Mouse (Mus musculus) heart, postnatal 0 days (tissue): ENCODE data around the gene Nup50. TPM values are rescaled to one million over a fixed set of nuclear protein-coding genes. Genes with fewer than 3 reads are reported as not detected.

ENCODE experiments used
- ATAC-seq: fragments of 200-750 bp; cut with Nextera tagmentation; 2 replicates; pipeline ENCODE4 v1.8.0; 2017; ENCODE audit warnings: low read depth, moderate number of reproducible peaks, moderate library complexity; ENCODE audit not compliant: insufficient read depth
- DNase-seq: peaks from one replicate; pipeline ENCODE4 v3.0.0-alpha.2; 2016; ENCODE audit warnings: low spot score
- H3K27ac ChIP-seq: fragments of 300-500 bp; sonication (generic); 2 replicates; pipeline ENCODE4 v1.5.1; 2014; ENCODE audit warnings: low read depth, mild to moderate bottlenecking
- H3K27me3 ChIP-seq: fragments of 300-500 bp; sonication (generic); 2 replicates; pipeline ENCODE4 v1.6.1; 2014; ENCODE audit warnings: low read length, mixed read lengths; ENCODE audit not compliant: control insufficient read depth, insufficient read depth
- H3K36me3 ChIP-seq: fragments of 300-500 bp; sonication (generic); replicated peaks from 2 replicates; pipeline ENCODE4 v1.6.1; 2014; ENCODE audit warnings: low read length, mixed read lengths; ENCODE audit not compliant: control insufficient read depth, insufficient read depth
- H3K4me1 ChIP-seq: fragments of 300-500 bp; sonication (generic); 2 replicates; pipeline ENCODE4 v1.6.1; 2014; ENCODE audit warnings: antibody characterized with exemption; ENCODE audit not compliant: control insufficient read depth, insufficient read depth
- H3K4me2 ChIP-seq: fragments of 300-500 bp; sonication (generic); 2 replicates; pipeline ENCODE4 v1.6.1; 2014; ENCODE audit warnings: low read depth, mild to moderate bottlenecking, low read length, moderate library complexity
- H3K4me3 ChIP-seq: fragments of 300-500 bp; sonication (generic); 2 replicates; pipeline ENCODE4 v1.5.1; 2014; ENCODE audit warnings: low read depth, low read length
- H3K9ac ChIP-seq: fragments of 300-500 bp; sonication (generic); replicated peaks from 2 replicates; pipeline ENCODE4 v1.6.1; 2014; ENCODE audit warnings: low read depth, low read length, mixed read lengths
- H3K9me3 ChIP-seq: fragments of 300-500 bp; sonication (generic); replicated peaks from 2 replicates; pipeline ENCODE4 v1.6.1; 2016; ENCODE audit warnings: low read length; ENCODE audit not compliant: control insufficient read depth
- CTCF ChIP-seq: IDR thresholded peaks from 2 replicates; pipeline ENCODE4 v1.5.1; 2016; ENCODE audit warnings: antibody characterized with exemption, control low read depth, low read depth
- EP300 ChIP-seq: IDR thresholded peaks from 2 replicates; pipeline ENCODE4 v1.6.1; 2016; ENCODE audit warnings: antibody characterized with exemption, low read depth
- WGBS: fragments of 180-500 bp; shearing (Covaris S2); extraction: QIAGEN DNeasy Blood & Tissue Kit; methylation state at CpG from one replicate; pipeline ENCODE4 v1.1.7; 2014; 5-methylcytosine and 5-hydroxymethylcytosine counted together
- polyA plus RNA-seq: library from polyadenylated mRNA; unstranded; fragments of >200 nt; fragmentation: Nextera tagmentation; extraction: Ambion mirVana; gene quantifications from 2 replicates; pipeline ENCODE4 v1.2.1, GENCODE M21; 2015
- total RNA-seq: library from RNA; depleted of rRNA; stranded (reverse); fragments of >200 nt; gene quantifications from 2 replicates; pipeline ENCODE4 v1.2.3, GENCODE M21; 2014; ENCODE audit warnings: low replicate concordance

The Nup50 gene
- total and polyA plus RNA-seq, 2 experiments from 2014 or later: 11.4 to 11.8 TPM

DNA sequence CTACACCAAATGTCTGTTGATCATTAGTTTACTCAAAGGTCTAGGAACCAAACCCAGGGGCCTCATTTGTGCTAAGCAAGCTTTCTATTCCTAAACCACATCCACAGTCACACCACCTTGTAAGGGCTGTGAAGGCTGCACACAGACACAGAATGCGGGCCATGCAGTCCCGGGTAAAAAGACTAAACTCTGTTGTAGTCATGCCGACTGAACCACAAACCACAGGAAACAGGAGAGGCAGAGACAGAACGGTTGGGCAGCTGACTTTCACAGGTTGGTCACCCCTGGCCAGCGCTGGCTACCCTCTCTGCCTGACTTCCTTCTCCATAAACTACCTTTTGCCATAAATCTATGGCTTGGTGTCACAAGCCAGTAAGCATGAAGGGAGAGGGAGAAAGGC, 41.6 kb downstream of the Nup50 start:
- ATAC-seq (no peak), DNase-seq (no peak)
- Histone ChIP-seq H3K9ac (no peak overlapping the region), H3K4me1 (no peaks in the 10 kb centered on the region), H3K27me3 (no peaks in the 10 kb centered on the region), H3K27ac (no peak overlapping the region), H3K4me2 (no peak overlapping the region), H3K9me3 (no peaks in the 10 kb centered on the region), H3K36me3 (no peaks in the 10 kb centered on the region), H3K4me3 (no peak overlapping the region)
- 72% methylated on average over 5 of the region's 5 CpGs for WGBS
- TF ChIP-seq CTCF (no peak), EP300 (no peak)

DNA sequence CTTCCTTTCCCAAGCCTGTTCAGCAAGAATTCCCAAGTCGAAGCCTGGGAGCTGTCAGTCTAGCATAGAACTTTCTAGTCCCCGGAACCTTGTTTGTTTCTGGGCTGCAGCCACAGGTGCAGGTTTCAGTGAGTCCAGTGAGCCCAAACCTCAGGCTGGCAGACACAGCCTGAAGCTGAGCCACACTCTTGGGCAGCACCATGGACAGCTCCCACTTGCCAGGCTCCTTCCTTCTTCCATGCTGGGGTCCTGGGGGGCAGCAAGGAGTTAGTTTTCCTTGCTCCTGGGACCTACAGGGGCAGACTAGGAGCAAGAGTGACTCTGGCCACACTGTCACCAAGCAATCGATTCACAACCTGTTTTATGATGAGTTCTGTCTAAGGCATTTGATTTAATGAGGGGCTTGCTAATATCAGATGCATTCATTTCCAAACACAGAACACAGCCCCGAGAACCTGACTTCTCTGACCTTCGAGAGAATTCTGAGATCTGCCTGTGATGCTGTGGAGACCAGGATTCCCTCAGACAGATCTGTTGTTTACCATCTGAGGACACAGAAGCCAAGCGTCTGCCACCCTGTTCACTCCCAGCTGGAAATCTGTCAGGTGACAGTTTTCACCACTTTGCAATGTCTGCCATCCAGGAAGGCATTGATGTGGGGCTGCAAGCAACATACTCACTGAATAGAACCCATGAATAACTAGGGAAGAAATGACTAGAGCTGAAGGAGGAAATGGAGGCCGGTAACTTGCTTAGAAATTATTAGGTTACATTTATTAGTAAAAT, 42.6 kb downstream of the Nup50 start:
- Histone ChIP-seq H3K9ac (no peak overlapping the region), H3K36me3 (no peaks in the 10 kb centered on the region), H3K9me3 (no peaks in the 10 kb centered on the region), H3K27ac (no peak overlapping the region), H3K4me2 (no peak overlapping the region), H3K4me1 (no peaks in the 10 kb centered on the region), H3K4me3 (no peak overlapping the region), H3K27me3 (no peaks in the 10 kb centered on the region)
- TF ChIP-seq CTCF: no peak
- no peak for TF ChIP-seq EP300
- DNase-seq: peak; percentile 29
- ATAC-seq: no peak
- 39% methylated on average over 7 of the region's 7 CpGs for WGBS

DNA sequence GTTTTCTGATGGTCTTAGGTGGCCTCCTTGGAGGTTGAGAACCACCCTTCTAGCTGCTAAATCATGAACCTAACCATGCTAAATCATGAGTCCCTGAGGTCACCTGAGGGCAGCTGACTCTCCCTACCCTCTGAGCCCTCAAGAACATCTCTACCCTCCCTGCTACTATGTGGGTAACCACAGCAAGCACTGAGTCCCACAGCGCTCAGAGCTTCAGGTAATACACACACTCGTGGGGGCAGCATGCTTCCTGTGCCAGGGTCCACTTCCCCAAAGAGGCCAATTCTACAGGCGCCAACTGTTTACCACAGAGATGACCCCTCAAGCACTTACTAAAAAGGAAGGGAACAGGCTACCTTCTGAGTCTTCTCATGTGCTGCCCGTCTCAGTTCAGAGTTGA, 45.3 kb downstream of the Nup50 start:
- WGBS: 82% methylated on average over 4 of the region's 4 CpGs
- no peak overlapping the region for H3K4me3 ChIP-seq
- H3K36me3 ChIP-seq: no peaks in the 10 kb centered on the region
- no peak for TF ChIP-seq CTCF
- TF ChIP-seq EP300: no peak
- no peaks in the 10 kb centered on the region for H3K9me3 ChIP-seq
- H3K9ac ChIP-seq: no peak overlapping the region
- DNase-seq (no peak), ATAC-seq (no peak)
- no peak overlapping the region for H3K4me2 ChIP-seq
- H3K27me3 ChIP-seq: no peaks in the 10 kb centered on the region
- H3K4me1 ChIP-seq: no peaks in the 10 kb centered on the region
- no peak overlapping the region for H3K27ac ChIP-seq

DNA sequence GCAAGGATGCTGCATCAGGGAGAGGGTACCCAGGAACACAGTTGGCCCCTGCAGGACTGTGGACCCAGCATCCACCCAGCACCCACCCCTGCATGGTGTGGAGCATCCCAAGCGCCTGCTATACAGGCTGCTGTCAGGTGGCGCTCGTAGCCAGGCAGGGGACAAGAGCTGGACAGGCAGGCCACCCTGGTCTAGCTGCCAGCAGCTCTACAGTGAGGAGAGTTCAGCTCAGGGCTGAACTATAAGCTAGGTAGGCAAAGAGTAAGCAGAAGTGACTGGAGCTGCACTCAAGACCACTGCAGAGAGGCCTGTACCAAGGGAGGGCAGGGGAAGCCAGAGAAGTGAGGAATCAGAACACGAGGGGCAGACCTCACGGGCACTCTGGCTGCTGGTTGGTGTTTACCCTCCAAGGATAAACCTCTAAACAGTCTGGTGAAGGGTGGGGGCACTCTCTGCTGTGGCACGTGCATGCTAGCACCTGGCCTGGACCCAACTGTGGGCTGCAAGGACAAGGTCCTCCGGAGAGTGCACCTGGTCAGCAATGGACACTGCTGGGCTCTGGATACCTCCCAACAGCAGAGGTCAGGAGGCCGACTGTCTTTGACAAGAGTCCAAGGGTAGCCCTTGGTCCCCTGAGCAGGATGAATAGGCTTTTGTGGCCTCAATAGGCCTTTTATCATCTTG, 49.8 kb downstream of the Nup50 start:
- TF ChIP-seq CTCF (no peak), EP300 (no peak)
- DNase-seq (no peak), ATAC-seq (no peak)
- H3K36me3 ChIP-seq: no peaks in the 10 kb centered on the region
- no peak overlapping the region for H3K9ac ChIP-seq
- H3K27me3 ChIP-seq: no peaks in the 10 kb centered on the region
- no peaks in the 10 kb centered on the region for H3K4me1 ChIP-seq
- no peak overlapping the region for H3K27ac ChIP-seq
- no peak overlapping the region for H3K4me2 ChIP-seq
- no peak overlapping the region for H3K4me3 ChIP-seq
- 72% methylated on average over 8 of the region's 8 CpGs for WGBS
- no peaks in the 10 kb centered on the region for H3K9me3 ChIP-seq

DNA sequence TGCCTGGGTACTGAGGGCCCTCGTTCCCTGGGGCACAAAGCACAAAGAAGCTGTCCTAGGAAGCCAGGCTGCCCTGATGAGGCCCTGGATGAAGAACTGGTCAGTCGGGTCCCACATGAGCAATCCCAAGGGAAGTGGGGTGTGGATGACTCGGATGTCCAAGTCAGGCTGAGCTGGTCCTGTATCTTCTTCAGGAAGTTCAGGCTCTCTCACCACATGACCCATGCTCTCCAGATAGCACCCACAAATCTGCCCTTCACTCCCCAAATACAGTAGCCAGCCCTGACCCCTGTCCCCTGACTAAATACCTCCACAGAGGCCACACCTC, 50.3 kb downstream of the Nup50 start:
- no peak for DNase-seq
- ATAC-seq: no peak
- Histone ChIP-seq H3K27me3 (no peaks in the 10 kb centered on the region), H3K4me1 (no peaks in the 10 kb centered on the region), H3K4me3 (no peak overlapping the region), H3K9me3 (no peaks in the 10 kb centered on the region), H3K9ac (no peak overlapping the region), H3K36me3 (no peaks in the 10 kb centered on the region), H3K4me2 (no peak overlapping the region), H3K27ac (no peak overlapping the region)
- TF ChIP-seq EP300: no peak
- no peak for TF ChIP-seq CTCF
- 64% methylated on average over 3 of the region's 3 CpGs for WGBS

DNA sequence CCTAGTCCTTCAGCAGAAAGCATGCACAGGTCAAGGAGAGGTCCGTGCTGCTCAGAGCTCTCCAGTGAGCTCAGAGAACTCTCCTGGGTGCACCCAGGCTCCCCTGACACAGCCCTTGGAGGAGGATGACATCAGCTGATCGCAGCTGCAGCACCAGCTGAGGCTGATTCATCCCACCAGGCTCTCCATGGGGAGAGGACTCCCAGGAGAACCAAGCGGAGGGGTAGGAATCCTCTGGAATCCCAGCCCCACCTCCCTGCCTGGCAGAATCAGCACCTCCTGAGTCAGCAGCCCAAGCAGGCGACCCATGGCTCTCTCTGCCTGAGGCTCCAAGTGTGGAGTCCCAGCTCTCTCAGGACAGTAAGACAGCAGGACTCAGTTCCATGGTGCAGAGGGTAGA, 52.5 kb downstream of the Nup50 start:
- no peak overlapping the region for H3K27ac ChIP-seq
- H3K27me3 ChIP-seq: no peaks in the 10 kb centered on the region
- TF ChIP-seq EP300: no peak
- no peak for TF ChIP-seq CTCF
- H3K36me3 ChIP-seq: no peaks in the 10 kb centered on the region
- H3K9me3 ChIP-seq: no peaks in the 10 kb centered on the region
- ATAC-seq (no peak), DNase-seq (peak; percentile 7)
- no peak overlapping the region for H3K4me3 ChIP-seq
- no peaks in the 10 kb centered on the region for H3K4me1 ChIP-seq
- no peak overlapping the region for H3K4me2 ChIP-seq
- H3K9ac ChIP-seq: no peak overlapping the region
- 25% methylated on average over 4 of the region's 4 CpGs for WGBS
